Mouse (Mus musculus) heart, adult 2 months (tissue): ENCODE results near the gene Hdac5.

Experiments used
- CTCF ChIP-seq: fragments of 200-600 bp; IDR thresholded peaks from 2 replicates; pipeline ENCODE4 v1.8.1; 2022; ENCODE audit warnings: antibody characterized with exemption, mild to moderate bottlenecking, moderate library complexity
- EP300 ChIP-seq: fragments of 200-500 bp; IDR thresholded peaks from 2 replicates; pipeline ENCODE4 v1.6.1; 2011; ENCODE audit warnings: low read depth, low read length, control low read depth; ENCODE audit not compliant: insufficient read depth
- POLR2A ChIP-seq: fragments of 200-500 bp; IDR thresholded peaks from 2 replicates; pipeline ENCODE4 v1.6.1; 2011; ENCODE audit warnings: mild to moderate bottlenecking, low read depth, low read length, control low read depth; ENCODE audit not compliant: insufficient read depth

DNA sequence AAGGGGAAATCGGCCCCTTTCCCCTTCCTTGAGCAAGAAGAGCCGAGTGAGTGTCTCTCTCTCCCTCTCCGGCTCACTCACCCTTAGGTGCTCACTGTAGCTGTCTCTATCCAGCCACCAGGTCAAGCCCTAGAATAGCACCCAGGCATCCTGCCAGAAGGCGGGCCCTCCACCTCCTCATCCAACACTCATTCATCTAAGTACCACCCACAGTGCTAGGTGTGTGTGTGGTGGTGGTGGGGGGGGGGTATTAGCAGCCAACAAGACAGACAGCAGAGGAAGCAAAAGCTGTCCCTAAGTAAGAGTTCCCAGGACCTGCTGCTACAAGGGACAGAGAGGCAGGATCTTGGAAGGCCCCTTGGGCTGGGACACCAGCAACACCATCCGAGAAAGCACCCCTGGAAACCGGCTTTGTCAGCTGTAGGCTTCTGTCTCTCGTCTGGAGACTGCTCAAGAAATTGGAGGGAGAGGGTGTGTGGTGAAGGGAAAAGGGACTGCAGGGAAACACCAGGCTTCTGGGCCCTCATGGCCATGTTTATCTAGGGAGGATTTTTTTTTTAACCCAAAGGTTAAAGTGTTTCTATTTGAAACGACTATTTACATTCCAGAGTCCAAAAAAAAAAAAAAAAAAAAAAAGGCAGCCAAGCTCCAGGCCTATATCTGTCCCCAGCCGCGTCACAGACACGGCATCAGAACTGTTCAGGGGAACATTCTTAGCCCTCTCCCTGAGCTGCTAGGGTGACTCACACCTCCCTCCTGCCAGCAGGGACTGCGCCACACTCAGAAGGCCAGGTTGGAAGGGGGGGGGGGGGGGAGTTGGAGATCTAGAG, 13.7 kb downstream of the Hdac5 start:
- TF ChIP-seq POLR2A (peak; percentile 24; the same call in 1 of the 2 replicates), CTCF (no peak), EP300 (peak; percentile 33; the same call in 1 of the 2 replicates)
